Mouse (Mus musculus) kidney, embryonic 16.5 days (tissue): ENCODE measurements around the gene Ncoa7. TPM values are rescaled to one million over a fixed set of nuclear protein-coding genes. Genes with fewer than 3 reads are reported as not detected.
A peak's percentile ranks its signal among the peaks of the same experiment; 100 is the strongest.

ENCODE experiments used
- ATAC-seq: fragments of 200-750 bp; cut with Nextera tagmentation; 2 replicates; pipeline ENCODE4 v1.8.0; 2017; ENCODE audit warnings: moderate TSS enrichment; ENCODE audit not compliant: low FRiP score, low TSS enrichment
- H3K27ac ChIP-seq: fragments of 300-500 bp; sonication (generic); 2 replicates; pipeline ENCODE4 v1.5.1; 2014; ENCODE audit warnings: low read length
- H3K27me3 ChIP-seq: fragments of 300-500 bp; sonication (generic); 2 replicates; pipeline ENCODE4 v1.6.1; 2014; ENCODE audit warnings: low read length, control low read depth, mixed read lengths; ENCODE audit not compliant: insufficient read depth
- H3K36me3 ChIP-seq: fragments of 300-500 bp; sonication (generic); 2 replicates; pipeline ENCODE4 v1.6.1; 2014; ENCODE audit warnings: low read length, control low read depth, mixed read lengths; ENCODE audit not compliant: insufficient read depth
- H3K4me1 ChIP-seq: fragments of 300-500 bp; sonication (generic); 2 replicates; pipeline ENCODE4 v1.6.1; 2014; ENCODE audit warnings: low read length, control low read depth, mixed read lengths; ENCODE audit not compliant: insufficient read depth
- H3K4me2 ChIP-seq: fragments of 300-500 bp; sonication (generic); replicated peaks from 2 replicates; pipeline ENCODE4 v1.6.1; 2014; ENCODE audit warnings: low read depth, low read length
- H3K4me3 ChIP-seq: fragments of 300-500 bp; sonication (generic); 2 replicates; pipeline ENCODE4 v1.5.1; 2014; ENCODE audit warnings: mild to moderate bottlenecking, low read length
- H3K9ac ChIP-seq: fragments of 300-500 bp; sonication (generic); replicated peaks from 2 replicates; pipeline ENCODE4 v1.6.1; 2014; ENCODE audit warnings: low read length
- H3K9me3 ChIP-seq: fragments of 300-500 bp; sonication (generic); 2 replicates; pipeline ENCODE4 v1.6.1; 2016; ENCODE audit warnings: low read length, control low read depth
- WGBS: fragments of 180-500 bp; shearing (Covaris S2); extraction: QIAGEN DNeasy Blood & Tissue Kit; methylation state at CpG from one replicate; pipeline ENCODE4 v1.1.7; 2014; 5-methylcytosine and 5-hydroxymethylcytosine counted together
- polyA plus RNA-seq: library from polyadenylated mRNA; unstranded; fragments of >200 nt; fragmentation: Nextera tagmentation; extraction: Ambion mirVana; gene quantifications from 2 replicates; pipeline ENCODE4 v1.2.1, GENCODE M21; 2015

Ncoa7 gene
- polyA plus RNA-seq, 1 experiment from 2014 or later = 16.9 TPM

DNA sequence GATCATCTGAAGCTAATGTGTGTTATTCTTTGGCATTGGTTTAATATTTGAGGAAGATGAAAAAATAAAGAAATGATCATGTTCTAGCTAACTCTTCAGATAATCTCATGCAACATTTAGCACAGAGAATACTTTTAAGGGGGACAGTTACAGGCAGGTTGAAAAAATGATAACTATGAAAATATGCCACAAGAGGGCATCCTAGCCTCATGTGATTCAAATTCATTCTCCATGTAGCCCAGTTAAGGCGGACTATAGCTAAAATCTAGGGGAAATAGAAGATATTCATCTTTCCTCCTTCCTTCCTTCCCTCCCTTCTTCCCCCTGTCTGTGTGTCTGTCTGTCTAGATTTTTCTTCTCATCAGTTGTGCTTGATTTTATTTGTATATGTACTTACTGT is 21.9 kb upstream of the Ncoa7 start:
- H3K4me3 ChIP-seq = no peak overlapping the region
- no peaks in the 10 kb centered on the region for H3K36me3 ChIP-seq
- no peak overlapping the region for H3K27ac ChIP-seq
- H3K9ac ChIP-seq = no peak overlapping the region
- H3K27me3 ChIP-seq = no peaks in the 10 kb centered on the region
- H3K4me2 ChIP-seq = no peak overlapping the region
- peak; percentile 54; the same call in 1 of the 2 replicates for ATAC-seq
- WGBS = 7% methylated on average over 1 of the region's 1 CpGs
- H3K9me3 ChIP-seq = no peaks in the 10 kb centered on the region
- no peaks in the 10 kb centered on the region for H3K4me1 ChIP-seq

DNA sequence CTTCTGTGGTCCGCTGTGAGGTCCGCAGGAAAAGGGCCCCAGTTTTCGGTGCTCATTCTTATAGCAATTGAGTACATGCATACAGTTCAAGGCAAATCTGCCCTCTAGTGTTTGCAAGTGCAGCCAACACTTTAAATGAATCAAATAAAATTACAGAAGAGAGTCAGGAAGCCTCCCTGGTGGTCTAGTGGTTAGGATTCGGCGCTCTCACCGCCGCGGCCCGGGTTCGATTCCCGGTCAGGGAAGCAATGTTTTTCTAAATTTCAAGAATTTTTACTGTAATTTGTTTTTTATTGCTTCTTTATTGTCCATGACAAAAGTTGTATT is 7.8 kb upstream of the Ncoa7 start:
- H3K4me1 ChIP-seq = no peaks in the 10 kb centered on the region
- no peaks in the 10 kb centered on the region; the same call in 1 of the 2 replicates for H3K9me3 ChIP-seq
- peak overlapping the region; percentile 58 for H3K9ac ChIP-seq
- peak overlapping the region; percentile 47 for H3K4me2 ChIP-seq
- H3K27me3 ChIP-seq = no peaks in the 10 kb centered on the region
- WGBS = 8% methylated on average over 11 of the region's 11 CpGs
- no peak overlapping the region for H3K27ac ChIP-seq
- ATAC-seq = peak; percentile 97
- H3K36me3 ChIP-seq = no peaks in the 10 kb centered on the region
- peak overlapping the region; percentile 57 for H3K4me3 ChIP-seq

DNA sequence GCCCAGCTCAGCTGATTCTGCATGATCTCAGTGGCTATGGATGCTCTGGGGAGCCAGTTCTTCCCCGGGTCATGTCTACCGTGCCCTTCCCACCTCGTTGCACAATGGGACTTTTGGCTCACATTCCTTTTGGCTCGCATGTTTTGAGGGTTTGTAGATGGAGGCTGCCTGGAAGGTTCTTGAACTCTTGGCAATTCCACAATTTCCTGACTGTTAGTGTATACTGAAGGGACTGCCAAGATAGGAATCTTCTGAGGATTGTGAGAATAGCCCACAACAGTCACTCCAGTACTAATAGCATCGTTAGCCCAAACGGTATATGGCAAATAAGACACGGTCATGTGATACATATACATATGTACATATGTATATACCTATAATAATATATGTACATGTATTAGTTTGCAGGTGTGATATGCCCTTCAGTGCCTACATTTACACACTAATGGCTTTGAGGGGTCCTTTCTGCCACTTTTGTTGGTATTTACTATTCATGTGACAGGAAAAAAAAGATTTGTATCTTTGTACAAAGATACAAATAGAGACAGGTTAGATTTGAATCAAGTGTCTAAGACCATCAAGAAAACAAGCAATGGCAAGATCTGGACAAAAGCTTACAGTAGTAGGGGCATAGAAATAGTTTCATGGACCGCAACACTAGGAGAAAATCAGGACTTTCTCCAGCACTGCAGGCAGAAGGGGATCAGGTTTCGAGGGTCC is 7.3 kb upstream of the Ncoa7 start:
- peak overlapping the region; percentile 58 for H3K9ac ChIP-seq
- H3K4me1 ChIP-seq = no peaks in the 10 kb centered on the region
- 38% methylated on average over 9 of the region's 9 CpGs for whole genome bisulfite sequencing
- H3K36me3 ChIP-seq = no peaks in the 10 kb centered on the region
- no peak overlapping the region for H3K27ac ChIP-seq
- H3K27me3 ChIP-seq = no peaks in the 10 kb centered on the region
- H3K9me3 ChIP-seq = no peaks in the 10 kb centered on the region; the same call in 1 of the 2 replicates
- H3K4me2 ChIP-seq = peak overlapping the region; percentile 47
- peak; percentile 62 for ATAC-seq
- peak overlapping the region; percentile 57 for H3K4me3 ChIP-seq

DNA sequence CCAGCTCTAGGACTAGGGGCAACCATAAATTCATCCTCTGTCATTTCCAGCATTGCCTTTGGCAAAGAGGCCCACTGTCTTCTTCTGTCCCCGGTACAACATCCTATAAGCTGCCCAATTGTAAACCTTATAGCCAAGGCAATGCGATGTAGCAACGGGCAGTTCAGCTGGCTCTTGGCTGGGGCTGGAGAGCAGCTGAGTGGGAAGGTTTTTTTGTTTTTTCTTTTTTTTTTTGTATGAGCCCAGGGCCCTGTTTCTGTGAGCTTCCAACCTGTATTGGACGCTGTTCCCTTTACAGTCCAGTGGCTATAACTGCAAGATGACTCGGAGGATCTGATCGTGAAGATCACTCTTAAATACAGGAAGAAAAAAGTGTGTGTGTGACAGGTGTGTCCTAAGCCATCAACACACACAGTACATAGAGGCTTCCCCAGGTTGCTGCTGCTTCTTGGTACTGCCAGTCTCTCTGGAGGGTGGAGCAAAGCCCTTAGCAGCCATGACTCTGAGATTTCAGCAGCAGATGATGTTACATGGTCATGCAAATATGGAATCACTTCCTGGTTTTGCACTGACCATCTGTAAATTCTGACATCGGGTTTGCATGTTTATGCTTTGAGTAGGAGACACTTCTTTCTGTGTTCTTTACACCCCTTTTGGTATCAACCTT is 594 bp upstream of the Ncoa7 start:
- peak overlapping the region; percentile 94 for H3K4me3 ChIP-seq
- no peaks in the 10 kb centered on the region for H3K9me3 ChIP-seq
- H3K36me3 ChIP-seq = no peaks in the 10 kb centered on the region
- peak overlapping the region; percentile 96 for H3K27ac ChIP-seq
- ATAC-seq = no peak; the same call in 1 of the 2 replicates
- WGBS = 28% methylated on average over 7 of the region's 7 CpGs
- H3K4me2 ChIP-seq = peak overlapping the region; percentile 64
- no peaks in the 10 kb centered on the region for H3K27me3 ChIP-seq
- H3K4me1 ChIP-seq = peaks cover 17% of the 10 kb centered on the region
- peak overlapping the region; percentile 92 for H3K9ac ChIP-seq

DNA sequence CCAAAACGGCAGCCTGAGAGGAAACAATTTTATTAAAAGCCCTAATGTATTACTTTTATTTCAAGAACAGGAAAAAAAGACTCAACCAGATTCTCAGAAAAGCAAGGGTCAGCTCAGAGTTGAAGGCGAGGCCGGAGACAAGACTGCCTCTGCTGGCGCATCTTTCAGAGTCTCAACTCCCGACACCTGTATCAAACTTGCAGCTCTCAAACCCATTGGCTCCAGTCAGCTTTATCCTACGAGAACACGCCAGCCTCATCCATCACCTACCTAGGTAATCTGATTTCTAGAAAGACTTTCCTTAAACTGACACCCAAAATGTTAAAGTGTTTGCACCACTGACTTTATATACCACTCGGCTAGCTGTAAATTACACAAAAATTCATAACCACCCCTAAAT is 1.1 kb downstream of the Ncoa7 start:
- Histone ChIP-seq H3K4me2 (peak overlapping the region; percentile 64), H3K27ac (peak overlapping the region; percentile 96), H3K9me3 (no peaks in the 10 kb centered on the region), H3K36me3 (no peaks in the 10 kb centered on the region), H3K4me3 (peak overlapping the region; percentile 94), H3K27me3 (no peaks in the 10 kb centered on the region), H3K4me1 (peaks cover 17% of the 10 kb centered on the region), H3K9ac (peak overlapping the region; percentile 92)
- ATAC-seq = no peak
- WGBS = 7% methylated on average over 8 of the region's 8 CpGs

DNA sequence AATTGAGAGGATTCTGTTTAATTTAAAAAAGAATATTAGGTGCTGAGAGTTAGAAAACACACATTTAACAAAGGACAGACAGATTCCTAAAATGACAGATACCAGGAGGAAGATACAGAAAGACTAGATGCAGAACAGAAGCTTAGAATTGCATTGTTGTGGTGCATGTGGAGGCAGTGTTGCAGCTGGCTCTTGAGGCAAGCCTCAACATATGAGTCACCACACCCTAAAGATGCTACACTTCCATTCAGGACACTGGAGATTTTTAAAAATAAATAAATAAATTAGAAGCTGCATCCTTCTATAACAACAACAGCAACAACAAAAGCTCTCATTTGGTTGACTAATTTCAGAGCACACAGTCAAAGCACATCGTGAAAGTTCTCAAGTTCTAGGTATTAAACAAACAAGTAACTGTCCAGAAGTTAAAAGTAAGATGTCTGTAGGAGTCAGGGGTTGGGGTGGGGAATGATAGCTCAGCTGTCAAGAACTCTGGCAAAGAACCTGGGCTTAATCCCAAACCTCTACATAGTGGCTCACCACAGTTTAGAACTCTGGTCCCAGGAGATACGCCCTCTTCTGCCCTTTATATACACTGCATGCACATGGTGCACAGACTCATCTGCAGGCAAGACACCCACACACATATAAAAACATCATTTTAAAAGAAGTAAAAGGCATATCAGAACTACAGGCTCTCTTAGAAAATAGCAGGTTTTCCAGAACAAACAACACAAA is 3.2 kb downstream of the Ncoa7 start:
- peaks cover 3% of the 10 kb centered on the region for H3K36me3 ChIP-seq
- no peaks in the 10 kb centered on the region for H3K27me3 ChIP-seq
- WGBS = 77% methylated on average over 2 of the region's 2 CpGs
- H3K4me1 ChIP-seq = peaks cover 17% of the 10 kb centered on the region
- no peak for ATAC-seq
- no peak overlapping the region for H3K4me2 ChIP-seq
- H3K9me3 ChIP-seq = peaks cover 4% of the 10 kb centered on the region; the same call in 1 of the 2 replicates
- no peak overlapping the region for H3K9ac ChIP-seq
- no peak overlapping the region for H3K27ac ChIP-seq
- no peak overlapping the region for H3K4me3 ChIP-seq

DNA sequence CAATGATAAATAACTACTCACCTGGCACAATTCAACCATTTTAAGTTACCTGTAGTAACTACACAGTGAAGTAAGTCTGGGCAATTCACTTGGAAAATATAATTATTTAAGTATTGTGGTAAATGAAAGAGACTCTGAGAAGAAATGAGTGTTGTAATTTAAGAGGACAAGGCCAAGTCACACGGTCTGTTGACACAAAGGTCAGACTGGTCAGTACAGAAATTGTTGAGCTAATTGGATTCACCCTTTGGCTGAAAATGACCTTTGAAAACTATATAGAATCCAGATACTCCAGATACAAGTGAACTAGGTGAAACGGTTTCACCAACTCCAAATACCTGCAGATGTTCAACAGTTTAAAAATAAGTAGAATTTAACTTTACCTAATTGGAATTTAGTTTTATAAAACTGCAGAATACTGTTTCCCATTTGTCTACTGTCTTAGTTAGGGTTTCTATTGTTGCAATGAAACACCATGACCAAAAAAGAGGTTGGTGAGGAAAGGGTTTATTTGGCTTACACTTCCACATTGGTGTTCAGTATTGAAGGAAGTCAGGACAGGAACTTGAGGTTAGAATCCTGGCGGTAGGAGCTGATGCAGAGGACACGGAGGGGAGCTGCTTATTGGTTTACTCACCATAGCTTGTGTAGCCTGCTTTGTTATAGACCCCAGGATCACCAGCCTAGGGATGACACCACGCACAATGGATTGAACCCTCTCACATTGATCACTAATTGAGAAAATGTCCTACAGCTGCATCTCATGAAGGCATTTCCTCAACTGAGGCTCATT is 6.5 kb downstream of the Ncoa7 start:
- Histone ChIP-seq H3K9me3 (peaks cover 14% of the 10 kb centered on the region), H3K9ac (no peak overlapping the region)

DNA sequence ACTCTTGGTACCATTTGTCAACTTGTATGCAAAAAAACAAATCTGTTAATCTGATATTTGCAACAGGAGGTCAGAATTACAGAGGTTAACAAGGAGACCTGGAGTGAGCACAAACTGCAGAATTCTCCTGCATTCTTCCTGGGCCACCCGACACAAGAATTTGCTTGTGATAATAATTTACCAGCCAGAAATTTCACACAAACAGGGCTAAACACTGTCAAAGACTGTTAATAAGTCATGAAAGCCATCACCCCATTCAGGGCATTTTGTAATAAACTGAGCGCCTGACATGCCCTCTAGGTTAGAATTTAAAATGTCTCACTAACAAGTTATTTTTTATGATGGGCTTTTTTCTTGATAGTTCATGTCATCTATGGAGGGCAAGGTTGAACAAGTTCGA is 12.1 kb downstream of the Ncoa7 start:
- Histone ChIP-seq H3K4me3 (no peak overlapping the region), H3K9ac (no peak overlapping the region), H3K9me3 (peaks cover 14% of the 10 kb centered on the region), H3K27me3 (no peaks in the 10 kb centered on the region), H3K4me1 (no peaks in the 10 kb centered on the region), H3K4me2 (no peak overlapping the region), H3K27ac (no peak overlapping the region), H3K36me3 (peaks cover 12% of the 10 kb centered on the region)
- 82% methylated on average over 3 of the region's 3 CpGs for WGBS
- no peak for ATAC-seq

More for the DNA sequence above, 6.5 kb downstream of the Ncoa7 start:
- Histone ChIP-seq H3K36me3 (peaks cover 12% of the 10 kb centered on the region), H3K4me1 (peaks cover 4% of the 10 kb centered on the region; the same call in 1 of the 2 replicates), H3K27me3 (no peaks in the 10 kb centered on the region), H3K4me2 (no peak overlapping the region), H3K27ac (no peak overlapping the region), H3K4me3 (no peak overlapping the region)
- ATAC-seq = no peak
- 80% methylated on average over 5 of the region's 5 CpGs for WGBS

DNA sequence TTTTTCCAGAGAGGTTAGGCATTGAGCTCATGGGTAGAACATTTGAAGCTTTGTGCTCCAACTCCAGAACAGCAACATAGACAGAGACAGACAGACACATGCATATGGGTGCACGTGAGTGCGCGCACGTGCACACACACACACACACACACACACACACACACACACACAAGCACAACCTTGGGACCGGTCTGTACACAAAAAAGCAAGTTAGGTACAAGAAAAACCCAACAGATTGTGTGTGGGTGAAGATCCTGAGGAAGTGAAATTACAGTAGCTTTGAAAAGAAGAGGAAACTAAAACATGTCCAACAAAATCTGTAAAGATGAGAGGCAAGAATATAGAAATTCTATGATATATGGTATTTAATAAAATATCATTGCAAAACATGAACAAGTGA is 13.6 kb downstream of the Ncoa7 start:
- H3K4me1 ChIP-seq = no peaks in the 10 kb centered on the region
- no peak overlapping the region for H3K9ac ChIP-seq
- H3K27ac ChIP-seq = no peak overlapping the region
- H3K36me3 ChIP-seq = peaks cover 6% of the 10 kb centered on the region
- peaks cover 6% of the 10 kb centered on the region for H3K9me3 ChIP-seq
- H3K4me2 ChIP-seq = no peak overlapping the region
- ATAC-seq = no peak
- 91% methylated on average over 5 of the region's 5 CpGs for WGBS
- no peak overlapping the region for H3K4me3 ChIP-seq
- no peaks in the 10 kb centered on the region for H3K27me3 ChIP-seq
